Mouse (Mus musculus) liver, embryonic 14.5 days (tissue): ENCODE data around the gene Ppargc1a. TPM values are rescaled to one million over a fixed set of nuclear protein-coding genes. Genes with fewer than 3 reads are reported as not detected.

Experiments used
- ATAC-seq: fragments of 200-750 bp; cut with Nextera tagmentation; 2 replicates; pipeline ENCODE4 v1.8.0; 2017; ENCODE audit warnings: moderate number of reproducible peaks, mild to moderate bottlenecking, moderate library complexity; ENCODE audit not compliant: insufficient read depth
- DNase-seq, 3 experiments: peaks; one replicate each; pipeline ENCODE4 v3.0.0-alpha.2; 2012 to 2013; ENCODE audit warnings: low read depth in 3 of 3, low spot score in 3 of 3
- H3K27ac ChIP-seq: fragments of 300-500 bp; sonication (generic); 2 replicates; pipeline ENCODE4 v1.5.1; 2014; ENCODE audit warnings: moderate library complexity, mild to moderate bottlenecking, control low read depth, inconsistent platforms
- H3K27me3 ChIP-seq: fragments of 300-500 bp; sonication (generic); 2 replicates; pipeline ENCODE4 v1.6.1; 2014; ENCODE audit warnings: mild to moderate bottlenecking, low read length, moderate library complexity; ENCODE audit not compliant: control insufficient read depth, insufficient read depth
- H3K36me3 ChIP-seq: fragments of 300-500 bp; sonication (generic); replicated peaks from 2 replicates; pipeline ENCODE4 v1.6.1; 2014; ENCODE audit warnings: low read depth; ENCODE audit not compliant: control insufficient read depth, insufficient read depth
- H3K4me1 ChIP-seq, 2 experiments: fragments of 200-500 bp in 1 of 2; fragments of 300-500 bp in 1 of 2; sonication (generic) in 1 of 2; replicated peaks; 2 replicates each; pipeline ENCODE4 v1.6.1; 2012 to 2014; ENCODE audit warnings: antibody characterized with exemption in 1 of 2, inconsistent platforms in 1 of 2, low read length in 1 of 2; ENCODE audit not compliant: control insufficient read depth in 2 of 2, insufficient read depth in 2 of 2
- H3K4me2 ChIP-seq: fragments of 300-500 bp; sonication (generic); 2 replicates; pipeline ENCODE4 v1.6.1; 2014; ENCODE audit warnings: low read depth, mild to moderate bottlenecking, control low read depth, moderate library complexity
- H3K4me3 ChIP-seq, 2 experiments: fragments of 200-500 bp in 1 of 2; fragments of 300-500 bp in 1 of 2; sonication (generic) in 1 of 2; 2 replicates each; pipeline ENCODE4 v1.5.1; 2012 to 2014; ENCODE audit warnings: low read depth in 2 of 2, low read length in 2 of 2, mild to moderate bottlenecking in 2 of 2, control low read depth in 1 of 2, inconsistent platforms in 1 of 2, moderate library complexity in 1 of 2; ENCODE audit not compliant: insufficient read depth in 1 of 2
- H3K9ac ChIP-seq: fragments of 300-500 bp; sonication (generic); replicated peaks from 2 replicates; pipeline ENCODE4 v1.6.1; 2014; ENCODE audit warnings: mild to moderate bottlenecking, control low read depth, moderate library complexity
- H3K9me3 ChIP-seq: fragments of 300-500 bp; sonication (generic); 2 replicates; pipeline ENCODE4 v1.6.1; 2016; ENCODE audit warnings: low read length, mixed read lengths; ENCODE audit not compliant: control insufficient read depth
- CTCF ChIP-seq: IDR thresholded peaks from 2 replicates; pipeline ENCODE4 v1.5.1; 2016; ENCODE audit warnings: antibody characterized with exemption, low read depth, control low read depth
- EP300 ChIP-seq: IDR thresholded peaks from 2 replicates; pipeline ENCODE4 v1.6.1; 2016; ENCODE audit warnings: antibody characterized with exemption, low read depth
- WGBS: fragments of 180-500 bp; shearing (Covaris S2); extraction: QIAGEN DNeasy Blood & Tissue Kit; methylation state at CpG from one replicate; pipeline ENCODE4 v1.1.7; 2014; ENCODE audit not compliant: insufficient replicate concordance; 5-methylcytosine and 5-hydroxymethylcytosine counted together
- polyA plus RNA-seq, 2 experiments: library from polyadenylated mRNA; depleted of rRNA in 1 of 2; stranded (reverse) in 1 of 2; unstranded in 1 of 2; fragments of >200 nt; fragmentation: Nextera tagmentation in 1 of 2; extraction: Ambion mirVana in 1 of 2; gene quantifications; 2 replicates each; pipeline versions ENCODE4 v1.2.1 to v1.2.3; 2012 to 2014

The Ppargc1a gene
- polyA plus RNA-seq, 2 experiments, result 0.99 to 1.9 TPM

- Histone ChIP-seq H3K9ac (no peak overlapping the region), H3K36me3 (no peaks in the 10 kb centered on the region), H3K4me3 (no peak overlapping the region), H3K4me1 (peaks cover 0 to 2% of the 10 kb centered on the region in 2 experiments; a peak in 1 of 4 replicates), H3K27me3 (no peaks in the 10 kb centered on the region), H3K9me3 (no peaks in the 10 kb centered on the region), H3K4me2 (no peak overlapping the region), H3K27ac (no peak overlapping the region)
- DNase-seq, result no peak
- ATAC-seq, result no peak
- WGBS, result 53% methylated on average over 3 of the region's 3 CpGs
- no peak for TF ChIP-seq EP300
- no peak for TF ChIP-seq CTCF
Measured at GRCm38 (mm10) chr5:51584186-51584585, 16.7 kb upstream of the Ppargc1a start.

- no peak for DNase-seq
- Histone ChIP-seq H3K27ac (no peak overlapping the region), H3K27me3 (no peaks in the 10 kb centered on the region), H3K4me3 (no peak overlapping the region), H3K4me2 (no peak overlapping the region), H3K9me3 (no peaks in the 10 kb centered on the region), H3K36me3 (no peaks in the 10 kb centered on the region), H3K9ac (no peak overlapping the region), H3K4me1 (peaks cover 0 to 2% of the 10 kb centered on the region in 2 experiments; a peak in 1 of 4 replicates)
- TF ChIP-seq EP300 (no peak), CTCF (no peak)
- WGBS, result 70% methylated on average over 3 of the region's 3 CpGs
- ATAC-seq, result no peak
Measured at GRCm38 (mm10) chr5:51583632-51584031, 16.1 kb upstream of the Ppargc1a start.

- Histone ChIP-seq H3K36me3 (no peaks in the 10 kb centered on the region), H3K4me1 (peaks cover 0 to 2% of the 10 kb centered on the region in 2 experiments; a peak in 1 of 4 replicates), H3K9me3 (no peaks in the 10 kb centered on the region), H3K4me2 (no peak overlapping the region), H3K4me3 (no peak overlapping the region), H3K27ac (no peak overlapping the region), H3K27me3 (no peaks in the 10 kb centered on the region), H3K9ac (no peak overlapping the region)
- TF ChIP-seq CTCF (no peak), EP300 (no peak)
- WGBS, result 41% methylated on average over 4 of the region's 4 CpGs
- no peak for DNase-seq
- no peak for ATAC-seq
Measured at GRCm38 (mm10) chr5:51583030-51583429, 15.5 kb upstream of the Ppargc1a start.

DNA sequence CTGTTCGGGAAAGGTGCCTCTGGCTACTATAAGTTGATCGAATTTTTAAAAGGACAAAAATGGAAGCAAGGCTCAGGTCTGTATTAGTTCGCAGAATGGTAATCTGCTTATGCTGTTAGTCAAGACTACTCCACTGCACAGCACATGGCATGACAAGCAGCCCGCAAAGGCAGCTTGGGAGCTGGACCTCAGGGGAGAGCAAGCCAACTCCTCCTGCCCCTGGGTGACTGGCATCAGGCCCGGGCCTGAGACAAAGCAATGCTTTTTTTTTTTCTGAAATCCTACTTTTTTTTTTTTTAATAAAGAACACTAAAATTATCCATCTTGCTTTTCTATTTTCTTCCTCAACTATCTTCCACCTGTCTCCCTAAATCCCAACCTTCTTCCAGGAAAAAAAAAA is 15.1 kb upstream of the Ppargc1a start:
- no peak overlapping the region for H3K4me3 ChIP-seq
- no peaks in the 10 kb centered on the region for H3K36me3 ChIP-seq
- no peak overlapping the region for H3K4me2 ChIP-seq
- no peak overlapping the region for H3K9ac ChIP-seq
- DNase-seq (no peak), ATAC-seq (no peak)
- peaks cover 0 to 2% of the 10 kb centered on the region in 2 experiments; a peak in 1 of 4 replicates for H3K4me1 ChIP-seq
- H3K27me3 ChIP-seq, result no peaks in the 10 kb centered on the region
- 72% methylated on average over 5 of the region's 5 CpGs for WGBS
- TF ChIP-seq EP300 (no peak), CTCF (no peak)
- no peak overlapping the region for H3K27ac ChIP-seq
- no peaks in the 10 kb centered on the region for H3K9me3 ChIP-seq

DNA sequence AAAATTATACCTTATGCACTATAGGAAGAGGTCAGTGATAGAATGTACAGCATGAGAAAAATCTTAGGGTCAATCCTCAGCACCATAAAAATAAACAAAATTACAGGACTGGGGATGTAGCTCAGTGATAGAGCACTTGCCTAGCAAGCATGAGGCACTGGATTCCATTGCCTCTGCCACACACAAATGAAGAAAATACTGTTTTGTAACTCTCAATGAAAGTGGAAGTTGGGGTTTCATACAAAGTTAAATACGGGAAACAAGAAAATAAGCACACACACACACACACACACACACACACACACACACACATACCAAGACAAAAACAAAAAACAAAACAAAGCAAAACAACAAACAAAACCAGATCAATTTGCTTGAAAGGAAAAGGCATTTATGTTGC is 10.1 kb upstream of the Ppargc1a start:
- no peak overlapping the region for H3K4me3 ChIP-seq
- H3K27ac ChIP-seq, result no peak overlapping the region
- no peak overlapping the region for H3K4me2 ChIP-seq
- H3K9me3 ChIP-seq, result no peaks in the 10 kb centered on the region
- ATAC-seq, result no peak
- no peaks in the 10 kb centered on the region for H3K27me3 ChIP-seq
- H3K9ac ChIP-seq, result no peak overlapping the region
- 55% methylated on average over 1 of the region's 1 CpGs for WGBS
- no peaks in the 10 kb centered on the region for H3K4me1 ChIP-seq
- H3K36me3 ChIP-seq, result no peaks in the 10 kb centered on the region
- no peak for TF ChIP-seq EP300
- no peak for TF ChIP-seq CTCF
- no peak for DNase-seq
